Mouse (Mus musculus) kidney, adult 18-20 months (tissue): ENCODE measurements around the gene Urgcp.

ENCODE experiments used
- DNase-seq: peaks from one replicate; pipeline ENCODE4 v3.0.0; 2021

The Urgcp gene

DNA sequence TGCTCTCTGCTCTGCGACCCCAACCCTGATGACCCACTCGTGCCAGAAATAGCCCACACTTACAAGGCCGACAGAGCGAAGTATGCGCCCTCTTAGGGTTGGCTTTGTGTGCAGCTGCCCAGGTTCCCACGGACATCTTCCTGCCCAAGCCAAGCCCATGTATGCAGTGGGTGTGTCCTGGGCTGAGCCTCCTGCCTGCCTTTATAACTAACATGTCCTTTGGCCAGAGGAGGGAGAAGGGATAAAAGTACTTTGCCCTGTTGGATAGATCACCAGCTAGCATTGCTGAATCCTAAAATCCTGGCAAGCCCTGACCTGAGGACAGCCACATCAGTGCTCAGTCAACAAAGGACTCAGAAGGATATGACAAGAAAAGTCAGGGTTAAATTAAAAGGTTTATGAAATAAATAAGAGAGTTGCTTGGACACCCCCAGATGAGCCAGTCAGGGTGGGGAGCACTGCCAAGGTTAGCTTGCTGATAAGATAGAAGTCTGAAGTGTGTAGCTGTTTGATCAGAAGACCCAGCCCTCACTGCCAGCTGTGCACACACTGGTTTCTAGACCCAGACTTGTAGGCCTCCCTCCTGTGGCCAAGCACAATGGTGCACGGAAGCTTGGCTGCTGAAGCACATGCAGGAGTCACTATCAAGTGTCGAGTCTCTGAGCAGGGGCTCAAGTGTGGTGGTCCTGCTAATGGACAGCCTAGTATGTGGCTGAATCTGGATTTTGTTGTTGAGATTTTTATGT is 20.2 kb upstream of the Urgcp start:
- no peak for DNase-seq

DNA sequence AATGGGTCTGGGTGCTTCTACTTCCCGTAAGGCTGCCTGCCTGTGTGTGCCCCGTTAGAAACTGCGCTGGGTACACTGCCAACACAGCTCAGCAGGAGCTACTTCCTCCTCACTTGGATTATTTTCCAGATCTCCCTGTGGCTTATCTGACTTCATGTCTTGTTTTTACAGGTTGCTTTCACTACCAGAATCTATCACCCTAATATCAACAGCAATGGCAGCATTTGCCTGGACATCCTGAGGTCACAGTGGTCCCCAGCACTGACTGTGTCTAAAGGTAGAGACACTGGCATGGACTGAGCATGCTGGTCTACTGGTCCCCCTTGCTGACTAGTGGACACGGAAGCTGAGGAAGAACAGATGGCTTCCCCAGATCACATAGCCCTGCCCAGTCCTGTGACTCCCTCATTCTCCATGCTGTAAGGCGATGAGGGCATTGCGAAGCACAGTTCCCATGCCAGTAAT is 17.9 kb upstream of the Urgcp start:
- DNase-seq, result no peak

DNA sequence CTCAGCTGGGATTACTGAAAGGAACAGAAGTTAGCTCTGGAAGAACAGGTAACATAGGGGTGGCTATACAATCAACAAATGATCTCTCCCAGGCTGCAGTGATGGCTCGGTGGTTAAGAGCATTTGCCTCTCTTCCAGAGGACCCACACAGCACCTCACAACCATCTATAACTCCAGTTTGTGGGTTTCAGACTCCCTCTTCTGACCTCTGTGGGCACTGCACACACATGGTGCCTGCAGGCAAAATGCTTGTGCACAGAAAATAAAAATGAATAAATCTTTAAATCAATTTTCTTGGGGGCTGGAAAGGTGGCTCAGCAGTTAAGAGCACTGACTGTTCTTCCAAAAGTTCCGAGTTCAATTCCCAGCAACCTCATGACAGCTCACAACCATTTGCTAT is 16.3 kb upstream of the Urgcp start:
- no peak for DNase-seq

DNA sequence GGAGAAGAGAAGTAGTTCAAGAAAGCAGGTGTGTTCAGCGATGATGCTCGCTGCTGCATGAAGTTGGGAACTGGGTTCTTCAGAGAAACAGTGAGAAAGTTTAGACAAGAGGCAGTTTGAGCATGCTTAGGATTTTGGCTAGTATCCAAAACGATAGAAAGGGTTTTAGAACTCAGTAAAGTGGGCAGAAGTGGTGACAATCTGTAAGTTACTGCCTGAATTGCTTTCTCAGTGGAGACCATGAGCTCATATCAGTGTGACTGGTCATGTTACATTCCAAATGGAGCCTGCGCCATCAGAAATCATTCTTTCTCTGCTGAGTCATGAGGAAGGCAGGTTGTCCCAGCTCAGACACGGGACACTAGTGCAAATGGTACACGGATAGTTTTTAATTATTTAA is 3.8 kb upstream of the Urgcp start:
- DNase-seq, result no peak

DNA sequence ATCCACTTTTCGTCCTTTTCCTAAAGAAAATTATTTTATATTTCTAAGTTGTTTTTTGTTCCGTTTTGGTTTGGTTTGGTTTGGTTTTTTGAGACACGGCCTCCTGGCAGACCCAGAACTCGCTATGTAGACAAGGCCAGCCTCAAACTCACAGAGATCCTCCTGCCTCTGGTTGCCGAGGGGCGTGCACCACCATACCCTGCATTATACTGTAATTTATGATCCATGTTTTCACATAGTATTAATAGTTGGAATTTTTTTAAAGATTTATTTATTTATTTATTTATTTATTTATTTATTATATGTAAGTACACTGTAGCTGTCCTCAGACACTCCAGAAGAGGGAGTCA is 432 bp upstream of the Urgcp start:
- DNase-seq, result no peak

DNA sequence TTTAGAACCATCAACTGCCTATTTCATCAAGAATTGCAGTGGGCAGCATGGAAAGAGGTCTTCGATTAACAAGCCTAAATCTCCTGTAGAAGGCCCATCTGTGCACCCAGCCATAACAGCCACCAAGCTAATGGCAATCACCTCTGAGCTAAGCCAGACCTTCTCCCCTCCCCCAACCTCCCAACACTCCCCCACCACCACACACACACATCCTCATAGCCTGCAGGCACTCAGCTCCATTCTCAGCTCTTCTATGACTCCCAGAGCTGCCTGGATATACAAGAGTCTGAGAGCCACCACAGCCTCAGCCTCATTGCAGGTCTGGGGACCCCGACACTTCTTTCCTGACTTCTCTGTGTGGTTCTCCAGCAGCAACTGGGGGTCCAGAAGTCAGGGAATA is 8.4 kb downstream of the Urgcp start:
- no peak for DNase-seq

DNA sequence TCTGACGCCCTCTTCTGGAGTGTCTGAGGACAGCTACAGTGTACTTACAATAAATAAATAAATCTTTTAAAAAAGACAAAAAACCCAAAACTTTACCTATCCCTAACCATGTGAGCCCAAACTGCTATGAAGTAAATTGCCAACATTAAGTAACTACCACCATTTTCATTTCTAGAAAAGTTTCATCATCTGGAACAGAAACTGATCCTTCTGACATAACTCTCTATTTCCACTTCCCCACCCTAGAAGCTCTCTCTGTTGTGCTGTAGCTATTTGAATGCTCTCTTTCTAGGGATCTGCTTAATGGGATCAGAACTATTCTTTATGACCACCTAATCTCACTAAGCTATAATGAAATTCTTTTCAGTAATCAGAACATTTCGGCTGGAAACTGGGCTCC is 17.2 kb downstream of the Urgcp start:
- DNase-seq, result no peak

DNA sequence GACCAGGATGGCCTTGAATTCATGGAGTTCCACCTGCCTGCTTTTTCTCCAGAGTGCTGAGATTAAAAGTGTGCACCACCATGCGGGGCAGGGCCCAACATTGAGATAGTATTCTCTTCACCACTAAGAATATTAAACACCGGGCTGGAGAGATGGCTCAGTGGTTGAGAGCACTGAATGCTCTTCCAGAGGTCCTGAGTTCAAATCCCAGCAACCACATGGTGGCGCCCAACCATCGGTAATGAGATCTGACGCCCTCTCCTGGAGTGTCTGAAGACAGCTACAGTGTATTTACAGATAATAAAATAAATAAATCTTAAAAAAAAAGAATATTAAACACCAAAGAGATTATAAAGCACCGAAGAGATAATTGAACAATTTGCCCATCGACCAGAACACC is 20.1 kb downstream of the Urgcp start:
- no peak for DNase-seq

DNA sequence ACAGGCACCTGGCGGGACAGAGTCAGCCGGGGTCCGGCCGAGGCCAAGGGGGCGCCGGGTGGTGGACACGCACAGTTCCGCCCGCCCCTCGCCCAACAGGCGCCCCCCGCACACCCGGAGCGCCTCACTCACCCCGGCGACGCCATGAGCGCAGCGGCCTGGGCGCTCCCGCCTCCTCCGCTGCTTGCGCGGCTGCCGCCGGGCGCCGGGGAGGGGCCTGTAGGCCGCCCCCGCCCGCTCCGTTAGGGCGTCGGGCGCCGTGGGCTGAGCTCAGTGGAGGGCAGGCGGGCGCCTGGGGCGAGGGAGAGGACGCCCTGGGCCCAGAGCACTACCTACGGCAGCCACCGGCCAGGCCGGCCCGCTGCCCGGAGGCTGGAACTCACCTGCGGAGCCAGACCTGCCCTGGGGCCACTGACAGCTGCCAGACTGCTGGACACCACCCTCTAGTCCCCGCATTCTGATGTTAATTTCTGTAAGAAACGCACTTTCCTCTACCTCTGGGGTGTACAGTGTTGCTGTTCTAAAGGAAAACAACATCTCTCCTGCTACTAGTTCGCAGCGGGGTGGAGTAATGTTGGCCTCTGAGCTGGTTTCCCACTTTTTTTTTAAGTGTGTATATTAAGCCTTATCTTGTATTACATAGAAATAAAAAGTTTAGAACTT is 21.1 kb downstream of the Urgcp start:
- DNase-seq, result peak; percentile 86

DNA sequence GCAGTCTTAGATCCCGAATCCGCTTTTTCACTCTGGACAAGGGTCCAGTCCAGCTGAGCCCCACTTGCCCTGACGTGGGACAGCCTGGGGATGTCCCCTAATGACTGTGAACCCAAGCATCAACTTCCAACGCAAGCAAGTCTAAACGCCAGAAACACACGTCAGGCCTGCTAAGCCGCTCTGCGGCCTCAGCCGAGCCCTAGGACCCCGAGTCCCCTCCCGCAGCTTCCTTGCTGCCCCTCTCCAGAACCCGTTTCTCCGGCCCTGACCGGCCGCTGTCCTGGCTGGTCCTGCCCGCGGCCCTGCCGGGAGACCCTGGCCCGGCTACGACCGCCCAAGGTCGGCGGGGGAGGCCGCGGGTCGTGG is 21.6 kb downstream of the Urgcp start:
- no peak for DNase-seq

DNA sequence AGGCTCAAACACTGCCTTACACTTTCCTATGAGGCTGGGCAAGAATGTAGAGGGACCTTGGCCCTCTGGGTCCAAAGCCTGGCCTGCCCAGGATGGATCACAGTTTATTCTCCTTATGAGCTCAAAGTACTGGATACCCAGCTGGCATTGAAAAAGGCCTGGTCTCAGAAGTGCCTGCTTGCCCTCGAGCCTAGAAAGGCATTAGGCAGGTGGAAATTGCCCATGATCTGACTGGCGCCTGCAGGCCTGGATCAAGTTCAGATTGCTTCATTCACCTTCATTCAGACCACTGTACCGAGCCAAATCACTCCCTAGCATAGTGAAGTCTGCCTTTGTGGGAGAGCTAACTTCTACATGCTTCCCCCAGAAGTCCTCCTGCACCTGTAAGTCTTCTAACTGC is 22.3 kb downstream of the Urgcp start:
- DNase-seq, result peak; percentile 68

DNA sequence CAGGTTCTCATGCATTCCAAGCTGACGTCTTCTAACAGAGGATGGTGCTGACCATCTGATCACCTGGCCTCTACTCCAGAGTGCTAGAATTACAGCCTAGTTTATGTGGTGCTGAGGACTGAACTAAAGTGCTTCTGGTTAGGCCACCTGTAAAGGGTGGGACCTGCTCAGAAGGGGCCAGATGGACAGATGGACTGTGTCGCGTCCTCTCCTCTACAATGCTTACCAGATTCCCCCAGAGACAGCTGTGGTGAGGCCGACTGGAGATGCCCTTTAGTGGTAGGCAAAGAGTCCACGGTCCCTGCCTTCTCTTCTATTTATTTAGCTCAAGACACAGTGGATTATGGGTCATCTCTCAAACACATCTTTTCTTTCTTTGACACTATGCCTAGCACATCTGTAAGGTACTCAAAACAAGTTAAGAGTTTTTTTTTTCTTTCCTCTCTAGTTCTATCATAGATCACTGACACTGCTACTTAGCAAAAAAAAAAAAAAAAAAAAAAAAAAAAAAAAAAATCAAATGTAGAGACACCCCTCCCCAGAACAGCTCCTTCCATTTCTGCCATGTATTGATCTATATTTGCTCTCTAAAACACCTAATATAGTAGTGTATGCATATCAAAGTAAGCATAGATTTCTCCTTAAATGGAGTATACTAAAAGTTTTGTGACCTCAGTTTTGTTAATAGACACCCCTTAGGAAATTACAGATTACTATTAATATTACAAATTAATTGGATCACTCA is 23.1 kb downstream of the Urgcp start:
- no peak for DNase-seq

DNA sequence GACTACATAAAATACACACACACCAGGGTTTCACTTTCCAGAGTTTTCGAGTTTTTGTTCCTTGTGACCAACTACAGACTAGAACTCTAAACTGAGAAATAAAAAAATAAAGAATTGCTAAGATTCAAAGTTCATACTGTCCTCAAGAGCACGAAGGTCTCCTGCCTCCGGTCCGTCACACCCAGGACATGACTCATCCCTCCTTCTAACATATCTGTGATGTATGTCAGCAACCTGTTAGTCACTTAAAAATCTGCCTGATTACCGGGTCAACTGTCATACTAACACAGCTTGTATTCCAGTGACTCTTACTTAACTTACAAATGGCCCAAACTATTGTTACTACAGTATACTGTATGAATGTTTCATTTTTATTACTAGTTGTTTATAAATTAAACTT is 25.0 kb downstream of the Urgcp start:
- no peak for DNase-seq

DNA sequence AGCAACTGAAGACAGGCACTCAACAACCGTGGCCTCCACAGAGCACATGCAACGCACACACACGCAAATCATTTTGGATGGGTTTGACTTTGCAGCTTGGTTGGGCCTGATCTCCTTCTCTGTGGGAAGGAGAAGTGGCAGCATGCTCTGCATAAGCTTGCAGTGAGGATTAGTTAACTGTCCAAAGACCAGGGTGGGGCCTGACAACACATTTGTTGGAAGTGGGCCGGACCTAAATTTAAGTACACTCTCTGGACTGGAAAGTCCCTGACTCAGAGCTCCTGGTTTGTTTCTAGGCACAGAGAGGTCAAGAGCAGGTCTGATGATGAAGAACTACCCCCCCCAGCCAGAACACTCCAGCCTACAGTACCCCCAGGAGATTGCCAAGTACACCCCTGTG is 27.9 kb downstream of the Urgcp start:
- no peak for DNase-seq

DNA sequence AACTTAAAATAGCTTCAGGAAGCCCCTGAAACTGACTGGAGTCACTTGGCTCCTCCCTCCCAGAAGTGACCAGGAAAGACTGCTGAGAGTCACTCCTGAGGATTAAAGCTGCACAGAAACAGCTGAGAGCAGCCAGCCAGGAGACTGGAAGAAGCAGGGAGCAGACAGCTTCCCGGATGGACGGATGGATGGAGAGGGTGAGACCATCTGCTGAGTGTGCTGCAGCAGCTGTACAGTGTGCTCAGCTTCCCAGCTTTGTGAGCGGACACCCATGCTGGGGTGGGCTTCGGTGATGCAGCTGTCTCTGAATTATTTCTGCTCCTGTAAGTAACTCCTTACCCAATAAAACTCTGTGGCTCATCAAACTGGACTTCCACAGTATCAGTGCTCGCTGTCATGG is 29.8 kb downstream of the Urgcp start:
- no peak for DNase-seq

DNA sequence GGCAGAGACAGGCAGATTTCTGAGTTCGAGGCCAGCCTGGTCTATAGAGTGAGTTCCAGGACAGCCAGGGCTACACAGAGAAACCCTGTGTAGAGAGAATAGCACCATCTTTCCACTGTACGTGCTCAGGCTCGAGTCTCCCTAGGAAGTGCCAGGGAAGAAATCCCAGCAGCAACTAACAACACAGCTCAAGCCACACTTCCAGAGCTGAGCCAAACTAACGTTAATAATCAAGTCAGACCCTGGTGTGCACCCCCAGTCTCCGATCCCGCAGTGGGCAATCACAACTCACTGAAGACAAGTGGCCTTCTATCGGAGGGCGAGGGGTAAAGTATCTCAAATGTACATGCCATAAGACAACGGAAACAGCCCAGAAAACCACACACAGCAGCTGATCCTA is 32.6 kb downstream of the Urgcp start:
- no peak for DNase-seq

DNA sequence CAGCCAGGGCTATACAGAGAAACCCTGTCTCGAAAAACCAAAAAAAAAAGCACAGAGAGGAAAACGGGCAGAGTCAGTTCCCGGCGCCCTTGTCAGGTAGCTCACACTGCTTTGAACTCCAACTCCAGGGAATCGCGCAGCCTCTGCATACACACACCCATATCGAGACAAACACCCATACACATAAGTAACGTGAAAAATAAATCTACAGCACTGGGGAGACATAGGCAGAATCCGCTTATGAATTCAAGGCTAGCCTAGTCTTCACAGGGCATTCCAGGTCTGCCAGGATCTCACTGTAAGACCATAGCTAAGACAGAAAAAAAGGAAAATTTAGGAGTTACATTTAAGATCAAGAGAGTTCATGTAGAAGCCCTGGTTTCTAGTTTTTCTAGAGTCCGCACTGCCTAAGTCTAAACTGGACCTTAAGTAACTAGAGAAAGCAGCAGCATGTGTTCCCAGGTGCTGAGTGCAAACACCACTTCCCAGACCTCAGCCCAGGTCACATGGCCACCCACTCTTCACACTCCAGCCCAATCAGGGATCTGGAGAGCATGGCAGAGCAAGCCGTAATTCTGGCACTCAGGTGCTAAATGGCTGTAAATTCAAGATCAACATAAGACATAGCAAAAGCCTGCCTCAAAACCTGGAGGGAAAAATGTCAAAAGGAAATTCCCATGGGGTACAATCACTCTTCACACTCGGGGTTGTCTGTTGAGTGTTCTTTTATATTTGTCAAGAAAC is 43.4 kb downstream of the Urgcp start:
- DNase-seq, result no peak

DNA sequence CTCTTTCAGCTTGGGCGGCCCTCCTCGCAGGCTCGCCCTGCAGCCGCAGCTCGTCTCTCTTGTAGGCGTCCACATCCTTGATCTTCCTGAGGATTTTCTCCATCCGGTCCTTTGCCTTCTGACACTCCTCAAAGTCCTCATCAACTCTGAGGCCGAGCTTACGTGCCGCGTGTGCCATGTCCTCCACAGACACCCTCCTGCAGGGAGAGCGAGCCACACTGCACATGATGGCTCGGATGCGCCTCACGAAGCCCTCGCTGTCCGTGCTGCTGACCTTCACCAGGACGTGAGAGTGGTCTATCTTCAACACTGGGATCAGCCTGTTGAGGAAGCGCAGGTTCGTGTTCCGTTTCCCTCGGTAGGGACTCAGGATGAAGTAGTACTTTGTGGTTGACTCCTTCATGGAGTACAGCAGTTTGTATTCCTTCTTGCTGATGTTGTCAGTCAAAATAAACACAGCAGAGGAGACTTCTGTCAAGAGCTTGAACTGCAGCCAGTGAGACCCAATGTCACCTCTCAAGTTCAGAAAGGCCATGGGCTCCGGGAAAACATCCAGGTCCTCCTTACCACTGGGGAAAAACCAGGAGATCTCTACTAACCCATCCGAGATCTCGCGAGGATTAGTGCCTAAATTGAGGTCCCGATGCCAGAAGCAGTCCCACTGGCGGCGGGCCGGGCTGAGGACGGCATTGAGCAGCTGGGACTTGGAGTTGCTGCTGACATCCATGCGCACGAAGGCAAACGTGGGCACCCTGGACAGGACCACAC is 45.1 kb downstream of the Urgcp start:
- DNase-seq, result peak; percentile 2

DNA sequence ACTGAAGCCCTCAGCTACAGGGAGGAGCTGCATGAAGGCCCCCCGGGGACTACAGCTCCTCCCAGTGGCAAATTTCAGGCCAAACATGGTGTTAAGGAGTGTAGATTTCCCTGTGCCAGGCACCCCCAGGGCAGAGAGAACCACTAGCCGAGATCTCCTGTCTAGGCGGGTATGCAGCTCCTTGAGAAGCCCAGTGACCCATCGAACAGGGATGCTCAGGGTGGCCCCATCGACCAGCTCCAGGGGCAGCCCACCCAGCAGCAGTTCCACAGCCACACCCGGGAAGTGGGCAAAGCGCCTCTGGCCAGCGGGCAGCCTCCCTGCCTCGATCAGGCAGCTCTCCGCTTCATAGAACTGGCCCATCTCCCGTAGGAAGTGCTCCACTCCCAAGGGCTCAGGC is 45.9 kb downstream of the Urgcp start:
- DNase-seq, result no peak

DNA sequence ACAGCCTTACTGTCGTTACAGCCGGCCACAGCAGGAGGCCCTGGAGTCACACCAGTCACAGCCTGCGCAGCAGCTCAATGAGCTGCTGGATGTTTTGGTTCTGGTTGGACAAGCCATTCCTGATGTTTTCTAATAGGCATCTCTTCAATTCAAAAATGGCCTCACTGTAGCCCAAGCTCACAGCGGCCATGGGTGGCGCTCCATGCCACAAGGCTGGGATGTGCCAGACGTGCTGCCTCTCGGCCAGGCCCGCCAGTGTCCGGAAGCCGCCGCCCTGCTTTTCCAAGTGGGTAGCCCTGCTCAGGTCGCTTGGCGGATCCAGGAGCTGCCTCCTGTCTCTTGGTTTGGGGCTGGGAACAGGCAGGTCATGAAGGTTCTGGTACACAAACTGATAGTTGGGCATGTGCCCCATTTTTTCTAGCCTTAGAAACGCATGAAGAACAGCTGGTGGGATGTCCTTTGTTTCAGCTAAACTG is 46.5 kb downstream of the Urgcp start, which contains the start of gene Mrps24:
Gene Mrps24, minus strand, starts transcription at position 51 of the 476 bp plus-strand sequence.
- no peak for DNase-seq

DNA sequence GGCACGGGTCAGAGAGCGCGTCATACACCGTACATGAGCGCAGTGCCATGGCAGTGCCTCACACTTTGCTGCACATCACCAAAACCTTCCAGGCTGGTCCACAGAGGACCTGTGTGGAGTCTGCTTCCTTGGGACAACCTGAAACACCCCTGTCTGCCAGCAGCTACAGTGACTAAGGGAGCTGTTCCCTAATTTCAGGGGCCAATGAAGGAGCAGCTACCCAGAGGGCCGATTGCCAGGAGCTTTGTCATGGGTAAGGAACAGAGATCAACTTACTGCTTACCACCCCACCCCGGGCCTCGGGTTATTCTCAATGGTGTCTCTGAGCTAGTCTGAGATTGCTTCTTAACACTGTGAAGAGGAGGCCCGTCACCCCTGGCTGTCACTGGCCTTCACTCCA is 47.0 kb downstream of the Urgcp start:
- no peak for DNase-seq
